Mouse (Mus musculus) layer of hippocampus, postnatal 25 days (tissue): ENCODE results near the gene Rph3al. TPM values are rescaled to one million over a fixed set of nuclear protein-coding genes. Genes with fewer than 3 reads are reported as not detected.

ENCODE experiments used
- DNase-seq, 2 experiments: peaks; one replicate each; pipeline ENCODE4 v3.0.0; 2022; ENCODE audit warnings: mixed read lengths in 2 of 2, low spot score in 1 of 2; ENCODE audit errors: extremely low spot score in 1 of 2
- total RNA-seq, 2 experiments: library from RNA; stranded (reverse); gene quantifications; 2 replicates each; pipeline ENCODE4 v1.2.3; 2021

Gene Rph3al
- total RNA-seq, 2 experiments from 2014 or later = 5.9 to 8.7 TPM

DNA sequence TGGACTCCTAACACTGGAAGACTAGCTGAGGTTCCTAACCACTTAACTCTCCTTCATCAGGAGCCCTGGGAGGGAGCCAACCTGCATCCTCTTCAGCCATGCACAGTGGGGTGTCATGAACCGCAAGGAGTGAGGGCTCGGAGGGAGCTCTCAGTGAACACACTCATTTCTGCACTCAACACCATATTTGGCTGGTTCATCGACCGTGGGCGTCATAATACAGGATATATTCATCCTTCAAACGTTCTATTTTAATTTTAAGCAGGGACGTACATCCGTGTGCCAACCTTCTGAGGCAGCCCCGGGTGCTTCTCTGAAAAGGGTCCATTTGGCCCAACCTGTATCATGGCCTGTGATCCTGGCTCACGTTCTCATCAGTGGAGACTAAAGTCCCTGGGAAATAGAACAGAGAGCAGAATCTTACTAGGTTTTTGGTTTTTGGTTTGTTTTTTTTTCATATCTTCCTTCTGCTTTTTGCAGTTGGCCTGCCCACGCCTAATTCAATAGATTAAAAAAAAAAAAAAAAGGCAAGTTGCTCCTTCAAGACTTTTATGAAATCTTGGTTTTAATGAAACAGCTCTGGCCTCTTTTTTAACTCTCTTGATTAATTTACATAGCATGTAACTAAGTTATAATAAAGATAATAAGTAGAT, 102.5 kb downstream of the Rph3al start:
- DNase-seq = peak in 1 of 2 experiments; percentile 20

DNA sequence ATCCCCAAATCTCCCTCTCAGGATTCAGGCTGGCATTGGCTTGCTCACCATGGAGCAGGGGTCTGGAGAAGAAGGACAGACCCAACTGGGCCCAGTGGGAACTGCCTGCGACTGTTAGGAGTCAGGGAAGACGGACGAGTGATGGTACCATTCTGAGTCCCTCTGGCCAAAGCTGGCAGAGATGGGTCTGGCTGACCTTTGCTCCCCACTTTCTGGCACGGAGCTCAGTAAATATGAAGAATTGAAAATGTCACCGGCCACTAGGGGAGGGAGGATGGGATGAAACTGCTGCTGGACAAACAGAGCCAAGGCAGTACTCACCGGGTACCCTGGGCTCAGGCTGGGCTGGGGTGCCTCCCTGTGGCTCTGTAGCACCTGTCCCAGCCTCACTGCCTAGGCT, 105.1 kb downstream of the Rph3al start:
- DNase-seq = no peak

GRCm38 (mm10) chr11:75830386-75830785, 107.8 kb downstream of the Rph3al start:
- DNase-seq = no peak

GRCm38 (mm10) chr11:75827414-75827813, 110.8 kb downstream of the Rph3al start:
- DNase-seq = no peak

- no peak for DNase-seq
These were observed 114.7 kb downstream of the Rph3al start for GRCm38 (mm10) chr11:75823506-75823905.

DNA sequence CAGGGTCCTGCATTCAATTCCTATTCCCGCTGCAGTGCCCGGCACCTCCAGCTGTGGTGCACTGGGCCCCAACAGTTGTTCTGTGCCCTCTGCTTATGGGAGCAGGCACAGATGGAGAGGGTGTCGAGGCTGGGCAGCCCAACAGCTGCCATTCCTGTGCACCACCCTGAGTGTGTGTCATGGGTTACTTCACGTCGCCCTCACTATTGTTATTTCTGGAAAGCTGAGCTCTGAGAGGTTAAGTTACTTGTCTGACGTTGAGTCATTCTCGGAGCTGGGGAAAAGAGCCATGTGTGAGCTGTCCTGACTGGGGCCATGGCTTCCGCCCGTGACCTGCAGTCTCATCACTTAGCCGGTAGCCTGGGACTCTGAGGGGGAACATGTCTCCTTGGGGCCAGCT, 125.1 kb downstream of the Rph3al start:
- DNase-seq = no peak

DNA sequence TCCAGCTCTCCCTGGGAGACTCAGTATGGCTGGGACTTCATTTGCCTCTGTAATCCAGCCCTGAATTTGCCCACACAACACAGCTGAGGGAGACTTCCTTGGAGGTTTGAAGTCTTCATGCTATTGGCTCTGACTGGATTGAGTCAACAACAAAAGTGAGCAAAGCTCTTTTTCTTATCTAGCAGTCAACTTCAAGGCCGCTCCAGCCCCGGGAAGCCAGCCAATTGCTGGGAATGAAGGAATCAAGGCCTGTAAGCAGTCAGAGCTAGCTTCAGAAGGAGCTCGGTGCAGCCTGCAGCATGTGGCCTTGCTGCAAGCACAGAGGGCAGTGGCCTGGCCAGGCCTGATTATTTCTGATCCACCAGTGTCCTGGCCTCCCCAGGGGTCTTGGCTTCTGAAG, 126.3 kb downstream of the Rph3al start:
- peak in 1 of 2 experiments; percentile 31 for DNase-seq

DNA sequence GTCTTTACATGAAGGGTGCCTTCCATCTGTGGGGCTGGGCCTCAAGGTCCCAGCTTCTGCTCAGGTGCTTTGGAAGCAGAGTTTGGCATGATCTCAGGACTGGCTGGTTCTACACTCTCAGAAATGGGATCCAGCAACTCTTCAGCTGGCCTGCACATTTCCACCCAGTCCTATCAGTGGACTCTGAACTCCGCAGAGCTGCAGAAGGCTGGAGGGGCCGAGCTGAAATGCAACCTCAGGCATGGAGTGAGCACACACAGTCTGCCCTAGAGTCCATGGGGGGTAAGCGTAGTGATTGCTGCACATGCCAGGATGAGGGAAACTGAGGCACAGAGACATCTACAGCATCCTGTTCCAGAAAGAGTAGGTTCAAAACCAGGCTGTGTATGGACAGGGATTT, 127.7 kb downstream of the Rph3al start:
- DNase-seq = no peak

DNA sequence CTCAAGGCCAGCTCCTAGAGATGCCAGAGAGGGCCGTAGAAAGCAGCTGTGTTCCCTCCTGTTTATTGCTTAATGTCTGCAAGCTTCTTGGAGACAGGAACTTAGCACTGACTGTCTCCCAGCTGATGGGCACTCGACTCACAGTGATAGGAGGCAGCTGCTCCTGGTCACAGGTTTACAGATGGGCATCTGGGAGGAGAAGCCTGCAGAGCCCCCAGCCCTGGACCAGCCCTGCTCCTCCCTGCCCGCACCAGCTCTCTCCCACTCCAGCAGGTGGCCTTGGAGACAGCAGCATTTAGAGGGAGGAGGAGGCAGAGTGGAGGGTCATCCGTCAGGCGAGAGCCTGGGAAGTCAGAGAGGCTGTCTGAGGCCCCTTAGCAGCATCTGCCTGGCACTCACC, 130.7 kb downstream of the Rph3al start:
- DNase-seq = no peak

- DNase-seq = no peak
These were observed 136.3 kb downstream of the Rph3al start for GRCm38 (mm10) chr11:75801771-75802550.

DNA sequence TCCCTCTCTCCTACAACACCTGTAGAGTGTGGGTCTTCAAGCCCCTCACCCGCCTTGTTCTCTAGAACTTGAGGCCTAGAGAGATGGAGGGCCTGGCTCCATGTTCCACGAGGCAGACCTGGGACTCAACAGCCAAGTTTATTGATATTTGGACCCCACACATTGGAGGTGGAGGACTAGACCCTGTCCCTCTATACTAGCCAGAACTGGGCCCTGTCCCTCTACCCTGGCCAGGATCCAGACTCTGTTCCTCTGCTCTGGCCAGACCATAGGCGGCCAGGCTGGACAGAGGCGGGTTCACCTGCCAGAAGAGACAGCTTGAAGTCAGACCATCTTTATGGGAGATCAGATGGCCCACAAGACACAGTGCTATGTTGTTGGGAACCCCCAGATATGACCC, 136.9 kb downstream of the Rph3al start:
- DNase-seq = no peak

GRCm38 (mm10) chr11:75796536-75797246, 141.5 kb downstream of the Rph3al start:
- DNase-seq = no peak

DNA sequence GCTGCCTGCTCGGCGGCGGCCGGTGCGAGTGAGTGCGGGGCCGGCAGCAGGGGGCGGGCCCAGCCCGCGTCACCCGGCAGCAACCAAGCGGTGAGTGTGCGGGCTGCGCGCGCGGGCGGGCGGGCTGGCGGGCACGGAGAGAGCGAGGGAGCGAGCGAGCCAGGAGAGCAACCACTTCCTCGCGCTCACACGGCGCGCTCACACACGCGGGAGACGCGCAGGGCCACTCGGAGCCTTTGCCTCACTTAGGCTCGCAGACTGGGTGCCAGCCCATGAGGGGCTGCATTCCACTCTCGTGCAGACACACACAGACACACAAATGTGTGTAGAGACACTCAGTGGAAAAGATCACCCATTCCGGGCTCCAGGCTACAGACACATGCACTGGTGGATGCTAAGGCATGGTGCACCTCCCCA, 142.2 kb downstream of the Rph3al start, which contains the start of gene Doc2b:
Gene Doc2b, minus strand, starts transcription at position 21 of the 417 bp plus-strand sequence.
- DNase-seq = peak; percentile 52

- DNase-seq = no peak
These were observed 142.9 kb downstream of the Rph3al start for GRCm38 (mm10) chr11:75795321-75795636.

DNA sequence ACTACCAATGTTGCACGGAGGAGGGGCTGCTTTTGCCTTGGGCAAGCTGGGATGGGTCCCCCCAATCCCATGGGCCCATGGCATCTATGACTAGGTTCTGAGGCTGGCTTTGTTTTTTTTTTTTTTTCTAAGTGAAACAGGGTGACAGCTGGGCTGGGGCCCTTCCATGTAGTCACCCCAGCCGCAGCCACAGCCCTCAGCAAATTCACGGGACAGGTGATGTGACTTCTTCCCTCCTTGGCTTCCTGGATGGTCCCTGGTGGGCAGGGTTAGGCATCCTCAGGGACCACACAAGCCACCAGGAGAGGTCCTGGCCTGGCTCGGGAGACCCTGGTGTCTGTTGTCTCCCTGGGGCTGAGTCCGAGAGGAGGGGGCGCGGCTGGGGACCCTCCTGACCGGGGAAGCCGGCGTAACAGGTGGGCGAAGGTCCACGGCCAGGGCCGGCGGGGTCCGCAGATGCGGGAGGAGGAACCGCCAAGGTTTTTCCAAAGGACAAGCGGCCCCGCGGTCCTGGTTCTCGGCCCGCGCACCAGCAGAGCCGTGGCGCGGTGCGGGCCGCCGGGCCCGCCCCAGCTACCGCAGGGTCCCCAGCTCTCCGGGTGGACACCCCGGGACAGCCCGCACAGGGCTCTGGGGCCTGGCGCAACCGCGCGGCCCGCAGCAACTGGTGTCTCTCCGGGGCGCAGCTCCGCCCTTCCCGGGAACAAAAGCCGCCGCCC, 143.5 kb downstream of the Rph3al start:
- no peak for DNase-seq

DNA sequence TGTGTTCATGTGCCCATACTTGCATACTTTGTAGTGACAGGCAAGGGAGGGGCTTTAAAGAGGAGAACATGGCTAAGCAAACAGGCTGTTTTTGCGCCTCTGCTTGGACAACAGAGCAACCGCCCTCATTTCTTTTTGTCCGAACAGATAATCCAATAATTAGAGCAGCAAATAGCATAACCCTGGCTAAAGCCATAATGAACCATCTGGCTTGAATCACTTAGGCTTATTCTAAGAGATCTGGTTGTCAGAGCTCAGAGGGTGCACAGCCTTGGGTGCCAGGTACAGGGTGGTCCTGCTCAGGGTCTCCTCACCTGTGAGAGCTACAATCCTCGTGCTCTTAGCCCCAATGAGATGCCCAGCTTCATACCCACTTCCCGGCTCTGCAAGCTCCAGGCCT, 144.9 kb downstream of the Rph3al start:
- no peak for DNase-seq

DNA sequence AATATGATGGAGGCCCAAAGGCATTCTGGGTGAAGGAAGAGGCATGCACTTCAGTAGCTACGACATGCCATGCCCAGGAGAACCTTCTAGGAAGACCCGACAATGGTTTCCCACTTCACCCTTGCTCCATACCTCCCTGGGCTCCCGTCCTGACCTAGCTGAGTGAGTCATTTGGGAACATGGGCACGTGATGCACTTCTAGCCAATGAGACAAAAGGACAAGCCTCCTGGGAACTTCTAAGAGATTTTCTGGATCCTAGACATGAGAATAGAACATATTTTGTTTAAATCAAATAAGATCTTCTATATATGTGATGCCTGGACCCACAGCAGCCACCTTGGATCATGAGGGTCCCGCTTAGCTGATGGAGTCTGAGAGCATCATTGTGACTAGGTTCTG, 145.7 kb downstream of the Rph3al start:
- DNase-seq = no peak

- no peak for DNase-seq
These were observed 152.3 kb downstream of the Rph3al start for GRCm38 (mm10) chr11:75785897-75786296.

DNA sequence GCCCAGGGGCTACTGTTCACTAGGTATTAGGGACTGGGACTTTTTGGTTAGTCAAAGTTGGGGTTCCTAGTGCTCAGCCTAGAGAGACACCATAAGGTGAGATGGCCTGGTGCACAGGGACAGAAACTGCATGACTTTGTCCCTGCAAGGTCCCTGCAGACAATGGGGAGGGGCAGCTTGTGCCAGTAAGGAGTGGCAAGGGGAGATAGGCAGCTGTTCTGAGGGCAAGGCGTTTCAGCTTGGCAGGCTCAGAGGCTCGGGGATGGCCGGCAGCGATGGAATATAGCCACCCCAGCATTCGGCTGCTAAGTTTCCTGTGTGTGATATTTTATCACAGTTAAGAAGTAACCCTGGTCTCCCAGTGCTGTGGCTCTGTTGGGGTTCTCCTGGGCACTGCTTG, 154.4 kb downstream of the Rph3al start:
- no peak for DNase-seq

DNA sequence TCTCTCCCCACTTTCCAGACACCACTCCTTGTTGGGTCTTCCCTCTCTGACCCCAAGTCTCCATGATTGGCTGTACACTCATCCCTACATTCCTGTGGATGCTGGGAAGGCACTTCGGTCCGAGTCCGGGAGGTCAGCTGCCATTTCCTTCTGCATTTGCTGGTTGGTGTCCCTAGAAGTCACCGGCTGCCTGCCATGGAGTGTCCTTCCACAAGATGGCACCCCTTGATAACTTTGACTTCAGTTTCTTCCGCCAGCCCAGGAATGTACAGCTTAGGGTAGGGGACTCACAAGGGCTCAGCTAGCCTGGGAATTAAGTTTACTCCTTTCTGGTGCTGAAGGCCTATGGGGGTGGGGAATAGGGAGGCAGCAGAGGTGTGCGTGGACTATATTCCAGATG, 156.3 kb downstream of the Rph3al start:
- peak; percentile 42 to 66 for DNase-seq
